Mouse (Mus musculus) liver, postnatal 0 days (tissue): ENCODE data around the gene Hnrnpd. TPM values are rescaled to one million over a fixed set of nuclear protein-coding genes. Genes with fewer than 3 reads are reported as not detected.

ENCODE experiments used
- ATAC-seq: fragments of 200-750 bp; cut with Nextera tagmentation; 2 replicates; pipeline ENCODE4 v1.8.0; 2017; ENCODE audit warnings: mild to moderate bottlenecking, moderate library complexity
- DNase-seq: peaks from one replicate; pipeline ENCODE4 v3.0.0-alpha.2; 2016
- H3K27ac ChIP-seq: fragments of 300-500 bp; sonication (generic); 2 replicates; pipeline ENCODE4 v1.5.1; 2014; ENCODE audit warnings: antibody characterized with exemption, moderate library complexity, mild to moderate bottlenecking, low read depth
- H3K27me3 ChIP-seq: fragments of 300-500 bp; sonication (generic); 2 replicates; pipeline ENCODE4 v1.6.1; 2014; ENCODE audit warnings: low read length, control low read depth, mixed read lengths; ENCODE audit not compliant: insufficient read depth
- H3K36me3 ChIP-seq: fragments of 300-500 bp; sonication (generic); replicated peaks from 2 replicates; pipeline ENCODE4 v1.6.1; 2014; ENCODE audit warnings: mild to moderate bottlenecking, control low read depth, low read length, moderate library complexity, mixed read lengths; ENCODE audit not compliant: insufficient read depth
- H3K4me1 ChIP-seq: fragments of 300-500 bp; sonication (generic); 2 replicates; pipeline ENCODE4 v1.6.1; 2014; ENCODE audit warnings: antibody characterized with exemption, mild to moderate bottlenecking, control low read depth; ENCODE audit not compliant: insufficient read depth
- H3K4me2 ChIP-seq: fragments of 300-500 bp; sonication (generic); 2 replicates; pipeline ENCODE4 v1.6.1; 2014; ENCODE audit warnings: low read depth, mild to moderate bottlenecking, low read length, moderate library complexity, mixed read lengths
- H3K4me3 ChIP-seq: fragments of 300-500 bp; sonication (generic); 2 replicates; pipeline ENCODE4 v1.5.1; 2014; ENCODE audit warnings: low read depth, low read length
- H3K9ac ChIP-seq: fragments of 300-500 bp; sonication (generic); replicated peaks from 2 replicates; pipeline ENCODE4 v1.6.1; 2014; ENCODE audit warnings: mild to moderate bottlenecking, moderate library complexity
- H3K9me3 ChIP-seq: fragments of 300-500 bp; sonication (generic); 2 replicates; pipeline ENCODE4 v1.6.1; 2016; ENCODE audit warnings: mild to moderate bottlenecking, control low read depth, low read length, mixed read lengths
- CTCF ChIP-seq: sonication (generic); IDR thresholded peaks from 2 replicates; pipeline ENCODE4 v1.5.1; 2016; ENCODE audit warnings: antibody characterized with exemption, low read depth
- EP300 ChIP-seq: IDR thresholded peaks from 2 replicates; pipeline ENCODE4 v1.6.1; 2016; ENCODE audit warnings: antibody characterized with exemption, low read depth, mild to moderate bottlenecking
- WGBS: fragments of 180-500 bp; shearing (Covaris S2); extraction: QIAGEN DNeasy Blood & Tissue Kit; methylation state at CpG from one replicate; pipeline ENCODE4 v1.1.7; 2014; ENCODE audit not compliant: insufficient replicate concordance; 5-methylcytosine and 5-hydroxymethylcytosine counted together
- polyA plus RNA-seq: library from polyadenylated mRNA; unstranded; fragments of >200 nt; fragmentation: Nextera tagmentation; extraction: Ambion mirVana; gene quantifications from 2 replicates; pipeline ENCODE4 v1.2.1, GENCODE M21; 2015

The Hnrnpd gene
- polyA plus RNA-seq, 1 experiment from 2014 or later, result 38.1 TPM

DNA sequence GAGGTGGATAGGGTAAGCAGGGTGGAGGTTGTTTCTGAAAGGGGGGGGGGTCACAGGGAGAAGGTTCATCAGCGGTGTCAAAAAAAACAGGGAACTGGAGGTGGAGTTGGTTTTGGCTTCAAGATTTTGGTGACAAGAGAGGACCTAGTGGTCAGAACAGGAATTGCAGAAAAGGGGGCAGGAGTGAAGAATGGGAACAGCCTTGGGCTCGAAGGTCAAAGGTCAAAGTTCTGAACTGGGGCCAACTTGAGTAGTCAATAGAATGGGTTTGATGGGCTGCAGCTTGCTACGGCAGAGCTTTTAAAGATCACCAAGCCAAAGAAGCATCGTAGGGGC lies 28.3 kb upstream of the Hnrnpd start:
- Histone ChIP-seq H3K4me1 (peaks cover 8% of the 10 kb centered on the region), H3K36me3 (no peaks in the 10 kb centered on the region), H3K27me3 (no peaks in the 10 kb centered on the region), H3K9ac (no peak overlapping the region), H3K4me2 (no peak overlapping the region), H3K4me3 (no peak overlapping the region), H3K9me3 (no peaks in the 10 kb centered on the region), H3K27ac (no peak overlapping the region)
- DNase-seq, result peak; percentile 19
- WGBS, result 76% methylated on average over 4 of the region's 4 CpGs
- TF ChIP-seq EP300, result no peak
- TF ChIP-seq CTCF, result peak; percentile 60
- ATAC-seq, result peak; percentile 19; the same call in 1 of the 2 replicates

DNA sequence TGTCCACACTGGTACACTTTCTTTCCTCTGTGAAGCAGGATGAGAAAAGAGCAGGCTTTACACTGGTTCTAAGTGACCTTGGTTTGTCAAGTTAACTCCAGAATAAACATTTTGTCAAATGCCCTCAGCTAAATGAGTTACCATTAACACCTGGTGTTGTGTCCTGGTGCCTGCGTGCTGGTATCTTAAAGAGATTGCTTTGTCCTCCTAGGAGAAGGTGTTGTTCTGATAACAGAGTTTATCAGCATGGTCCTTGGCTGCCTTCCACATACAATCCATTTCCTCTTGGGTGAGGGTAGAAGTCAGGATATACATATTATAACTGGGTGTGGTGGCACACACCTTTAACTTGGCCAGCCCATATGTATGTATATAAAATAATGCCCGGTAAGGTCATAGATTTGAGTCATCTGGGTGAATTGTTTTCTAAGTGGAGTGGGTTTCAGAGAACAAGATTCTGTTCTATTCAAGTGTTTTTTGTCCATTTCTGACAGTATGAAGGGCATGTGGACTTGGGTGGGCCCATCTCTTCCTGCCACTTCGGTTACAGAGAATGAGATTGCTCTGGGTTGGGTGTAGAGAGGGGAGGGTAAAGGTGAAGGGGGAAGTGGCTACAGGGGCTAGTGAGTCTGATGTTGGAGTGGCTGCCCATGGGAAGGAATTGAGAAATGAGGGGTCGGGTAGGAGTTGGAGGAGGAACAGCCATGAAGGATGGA lies 27.7 kb upstream of the Hnrnpd start:
- DNase-seq (no peak), ATAC-seq (peak; percentile 36; the same call in 1 of the 2 replicates)
- TF ChIP-seq EP300 (no peak), CTCF (no peak)
- Histone ChIP-seq H3K36me3 (no peaks in the 10 kb centered on the region), H3K9ac (no peak overlapping the region), H3K4me2 (no peak overlapping the region), H3K27me3 (no peaks in the 10 kb centered on the region), H3K9me3 (no peaks in the 10 kb centered on the region), H3K4me1 (peaks cover 8% of the 10 kb centered on the region), H3K4me3 (no peak overlapping the region), H3K27ac (no peak overlapping the region)
- WGBS, result 69% methylated on average over 4 of the region's 4 CpGs

DNA sequence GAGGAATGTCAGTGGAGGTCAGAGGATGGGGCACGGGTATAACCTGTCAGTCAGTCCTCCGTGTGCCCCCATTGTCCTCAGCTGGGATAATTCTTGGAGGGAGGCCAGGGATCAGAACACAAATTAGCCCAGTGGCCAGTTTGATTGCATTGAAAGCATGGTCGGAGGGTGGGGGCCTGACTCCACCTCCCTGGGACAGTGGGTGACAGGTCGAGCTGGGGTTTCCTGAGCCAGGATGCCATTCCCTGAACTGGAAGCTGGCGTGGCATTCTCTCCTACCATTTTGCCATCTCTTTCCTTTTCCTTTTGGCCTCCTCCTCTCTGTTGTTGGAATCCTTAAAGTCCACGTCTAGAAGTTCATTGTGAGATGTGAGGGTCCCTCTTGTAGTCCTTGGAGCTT lies 27.2 kb upstream of the Hnrnpd start:
- no peak overlapping the region for H3K4me2 ChIP-seq
- DNase-seq (no peak), ATAC-seq (no peak)
- 74% methylated on average over 6 of the region's 6 CpGs for WGBS
- TF ChIP-seq CTCF, result no peak
- TF ChIP-seq EP300, result no peak
- no peaks in the 10 kb centered on the region for H3K27me3 ChIP-seq
- H3K27ac ChIP-seq, result no peak overlapping the region
- peaks cover 8% of the 10 kb centered on the region for H3K4me1 ChIP-seq
- no peaks in the 10 kb centered on the region for H3K9me3 ChIP-seq
- H3K36me3 ChIP-seq, result no peaks in the 10 kb centered on the region
- no peak overlapping the region for H3K4me3 ChIP-seq
- H3K9ac ChIP-seq, result no peak overlapping the region

DNA sequence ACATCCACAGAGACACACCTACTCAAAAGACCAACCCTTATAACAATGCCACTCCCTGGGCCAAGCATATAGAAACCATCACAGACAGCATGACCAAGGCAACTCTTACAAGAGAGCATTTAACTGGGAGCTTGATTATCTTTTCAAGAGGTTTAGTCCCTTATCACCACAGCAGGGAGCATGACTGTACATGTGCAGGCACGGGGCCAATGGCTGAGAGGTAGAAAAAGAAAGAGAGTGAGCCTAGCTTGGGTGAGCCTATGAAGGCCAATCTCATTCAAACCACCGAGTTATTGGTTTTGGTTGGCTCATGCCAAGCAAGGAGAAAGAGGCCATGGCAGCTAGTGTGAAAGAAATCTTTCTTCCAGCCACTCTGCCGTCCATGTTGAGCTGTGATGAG lies 26.7 kb upstream of the Hnrnpd start:
- H3K4me2 ChIP-seq, result no peak overlapping the region
- DNase-seq (peak; percentile 25), ATAC-seq (peak; percentile 74)
- H3K4me1 ChIP-seq, result peaks cover 8% of the 10 kb centered on the region
- TF ChIP-seq EP300 (no peak; the same call in 1 of the 2 replicates), CTCF (no peak)
- H3K27me3 ChIP-seq, result no peaks in the 10 kb centered on the region
- no peak overlapping the region for H3K4me3 ChIP-seq
- no peak overlapping the region for H3K9ac ChIP-seq
- no peaks in the 10 kb centered on the region for H3K9me3 ChIP-seq
- H3K27ac ChIP-seq, result no peak overlapping the region
- 47% methylated on average over 3 of the region's 3 CpGs for WGBS
- H3K36me3 ChIP-seq, result no peaks in the 10 kb centered on the region

DNA sequence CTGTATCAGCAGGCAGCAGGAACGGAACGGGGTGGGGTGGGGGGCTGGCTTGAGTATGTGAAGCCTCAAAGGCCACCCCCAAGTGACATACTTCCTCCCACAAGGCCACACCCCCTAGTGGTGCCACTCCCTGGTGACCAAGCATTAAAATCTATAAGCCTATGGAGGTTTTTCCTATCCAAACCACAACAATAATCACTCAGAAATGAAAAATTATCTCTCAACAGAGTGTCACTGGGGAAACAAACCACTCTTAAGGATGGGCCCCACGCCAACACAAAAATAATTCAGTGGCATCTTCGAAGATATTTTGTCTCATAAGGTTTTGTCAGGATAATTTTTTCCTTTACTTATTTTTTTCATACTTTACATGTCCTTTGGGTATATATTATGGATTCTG lies 25.2 kb upstream of the Hnrnpd start:
- 78% methylated on average over 4 of the region's 4 CpGs for WGBS
- H3K27me3 ChIP-seq, result no peaks in the 10 kb centered on the region
- no peak overlapping the region for H3K27ac ChIP-seq
- no peak for DNase-seq
- H3K36me3 ChIP-seq, result no peaks in the 10 kb centered on the region
- no peak overlapping the region for H3K4me3 ChIP-seq
- H3K4me2 ChIP-seq, result no peak overlapping the region
- no peaks in the 10 kb centered on the region for H3K9me3 ChIP-seq
- H3K9ac ChIP-seq, result no peak overlapping the region
- peaks cover 8% of the 10 kb centered on the region for H3K4me1 ChIP-seq
- no peak for ATAC-seq
- TF ChIP-seq CTCF, result no peak
- TF ChIP-seq EP300, result no peak

DNA sequence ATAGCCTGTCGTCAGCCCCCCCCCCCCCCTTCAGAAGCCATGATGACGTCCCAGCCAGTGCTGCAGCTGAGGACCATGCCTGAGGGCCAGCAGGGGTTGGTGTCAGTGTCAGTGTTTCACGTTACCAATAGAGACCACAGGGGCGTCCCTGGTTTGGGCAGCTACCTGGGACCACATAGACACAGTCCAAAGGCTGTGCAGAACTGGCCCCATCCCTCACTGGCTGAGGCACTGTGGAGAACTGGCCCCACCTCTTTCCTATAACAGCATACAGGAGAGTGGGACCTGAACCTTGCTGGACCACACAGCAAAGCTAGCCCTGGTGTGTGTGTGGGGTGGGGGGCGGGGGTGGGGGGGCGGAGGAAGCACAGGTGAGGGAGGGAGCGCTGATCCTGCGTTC lies 21.8 kb upstream of the Hnrnpd start:
- H3K27me3 ChIP-seq, result no peaks in the 10 kb centered on the region
- no peak overlapping the region for H3K27ac ChIP-seq
- no peaks in the 10 kb centered on the region; the same call in 1 of the 2 replicates for H3K4me1 ChIP-seq
- H3K4me3 ChIP-seq, result no peak overlapping the region
- H3K36me3 ChIP-seq, result no peaks in the 10 kb centered on the region
- no peak overlapping the region for H3K4me2 ChIP-seq
- ATAC-seq, result 0 out of 2 replicates have a peak, but pooled peaks have one; percentile 8
- no peak for DNase-seq
- peaks cover 2% of the 10 kb centered on the region; the same call in 1 of the 2 replicates for H3K9me3 ChIP-seq
- no peak overlapping the region for H3K9ac ChIP-seq
- 65% methylated on average over 8 of the region's 8 CpGs for WGBS
- TF ChIP-seq EP300 (no peak), CTCF (no peak)
